Mouse (Mus musculus) ES-E14 (cell line): ENCODE data around the gene Uspl1.

Experiments used
- CHD2 ChIP-seq: IDR thresholded peaks from 2 replicates; pipeline ENCODE4 v1.6.1; 2014; ENCODE audit warnings: mild to moderate bottlenecking, low read depth, low read length, inconsistent platforms
- HCFC1 ChIP-seq: IDR thresholded peaks from 2 replicates; pipeline ENCODE4 v1.6.1; 2012; ENCODE audit warnings: low read length, inconsistent platforms, borderline replicate concordance; ENCODE audit not compliant: insufficient read depth
- MAFK ChIP-seq: IDR thresholded peaks from 2 replicates; pipeline ENCODE4 v1.6.1; 2014; ENCODE audit warnings: mild to moderate bottlenecking, low read depth, low read length, inconsistent platforms; ENCODE audit not compliant: insufficient read depth
- ZC3H11A ChIP-seq: IDR thresholded peaks from 2 replicates; pipeline ENCODE4 v1.6.1; 2012; ENCODE audit warnings: low read depth, mild to moderate bottlenecking, inconsistent platforms, low read length, borderline replicate concordance

GRCm38 (mm10) chr5:149170841-149171588, 13.1 kb upstream of the Uspl1 start:
- TF ChIP-seq CHD2 (no peak), ZC3H11A (no peak), HCFC1 (no peak), MAFK (no peak)
